Mouse (Mus musculus) CH12.LX (cell line): ENCODE results near the gene Fthl17e. TPM values are rescaled to one million over a fixed set of nuclear protein-coding genes. Genes with fewer than 3 reads are reported as not detected.
A peak's percentile ranks its signal among the peaks of the same experiment; 100 is the strongest.
"Not testable (repeated sequence)": the region's sequence is repeated elsewhere in the genome, so short reads cannot be mapped to it uniquely, and the experiment has no call there.

Source experiments
- DNase-seq: peaks from one replicate; pipeline ENCODE4 v3.0.0-alpha.2; 2013; ENCODE audit errors: extremely low read depth
- H3K27ac ChIP-seq: 2 replicates; pipeline ENCODE4 v1.5.1; 2012; ENCODE audit warnings: low read depth, mild to moderate bottlenecking, control low read depth, moderate library complexity; ENCODE audit not compliant: insufficient read depth
- H3K27me3 ChIP-seq: replicated peaks from 2 replicates; pipeline ENCODE3; 2012; ENCODE audit warnings: inconsistent platforms
- H3K36me3 ChIP-seq, 2 experiments: replicated peaks in 1 of 2; 2 replicates each; pipeline versions ENCODE3 to v1.6.1; 2012; ENCODE audit warnings: inconsistent platforms in 1 of 2, low read length in 1 of 2, mild to moderate bottlenecking in 1 of 2, mixed read lengths in 1 of 2, moderate library complexity in 1 of 2; ENCODE audit not compliant: control insufficient read depth in 1 of 2, insufficient read depth in 1 of 2
- H3K4me1 ChIP-seq, 2 experiments: 2 replicates each; pipeline ENCODE4 v1.6.1; 2012; ENCODE audit warnings: inconsistent platforms in 1 of 2, moderate library complexity in 1 of 2; ENCODE audit not compliant: insufficient read depth in 2 of 2, control insufficient read depth in 1 of 2
- H3K4me2 ChIP-seq: 2 replicates; pipeline ENCODE4 v1.6.1; 2012; ENCODE audit warnings: low read depth, mild to moderate bottlenecking, control low read depth; ENCODE audit not compliant: poor library complexity, insufficient read depth, severe bottlenecking
- H3K4me3 ChIP-seq, 3 experiments: fragments of 150-350 bp in 1 of 3; sonication (generic) in 1 of 3; replicated peaks in 1 of 3; 2 replicates each; pipeline versions ENCODE3 to v1.5.1; 2011 to 2012; ENCODE audit warnings: low read depth in 2 of 3, low read length in 2 of 3, mild to moderate bottlenecking in 2 of 3, moderate library complexity in 2 of 3, control low read depth in 1 of 3, improper control_type of control experiment in 1 of 3, inconsistent platforms in 1 of 3, mixed read lengths in 1 of 3; ENCODE audit not compliant: poor library complexity in 1 of 3
- H3K79me2 ChIP-seq: replicated peaks from 2 replicates; pipeline ENCODE4 v1.6.1; 2012; ENCODE audit warnings: mild to moderate bottlenecking, moderate library complexity; ENCODE audit not compliant: control insufficient read depth, poor library complexity, insufficient read depth, severe bottlenecking; ENCODE audit errors: extremely low read depth
- H3K9ac ChIP-seq: 2 replicates; pipeline ENCODE4 v1.6.1; 2012; ENCODE audit warnings: low read depth, mild to moderate bottlenecking, control low read depth, moderate library complexity; ENCODE audit not compliant: insufficient read depth
- H3K9me3 ChIP-seq: replicated peaks from 2 replicates; pipeline ENCODE3; 2012; ENCODE audit warnings: low read length, inconsistent platforms, mixed read lengths
- CTCF ChIP-seq, 2 experiments: IDR thresholded peaks in 1 of 2; conservative IDR thresholded peaks in 1 of 2; 2 replicates each; pipeline ENCODE4 v1.5.1; 2011 to 2012; ENCODE audit warnings: low read depth in 2 of 2, low read length in 2 of 2, improper control_type of control experiment in 1 of 2, inconsistent platforms in 1 of 2, mild to moderate bottlenecking in 1 of 2, moderate library complexity in 1 of 2
- RAD21 ChIP-seq: IDR thresholded peaks from 2 replicates; pipeline ENCODE4 v1.6.1; 2011; ENCODE audit warnings: low read depth, mild to moderate bottlenecking, low read length, improper control_type of control experiment, moderate library complexity
- SMC3 ChIP-seq: IDR thresholded peaks from 2 replicates; pipeline ENCODE4 v1.6.1; 2011; ENCODE audit warnings: low read depth, low read length, improper control_type of control experiment
- dilution Hi-C: fragments of 300-500 bp; cut with MboI; formaldehyde crosslinking; loops from 2 replicates; pipeline ENCODE4 v1.14.3; 2020; ENCODE audit warnings: low sequenced_read_pairs; ENCODE audit not compliant: extremely low pct_unique_long_range_greater_than_20kb, extremely low pct_ligation_motif_present
- in situ Hi-C: fragments of 300-500 bp; cut with MboI; formaldehyde crosslinking; loops from 3 replicates; pipeline ENCODE4 v1.14.3; 2019; ENCODE audit warnings: low sequenced_read_pairs, low pct_ligation_motif_present, low pct_unique_long_range_greater_than_20kb, mixed read lengths
- polyA plus RNA-seq: library from polyadenylated mRNA; unstranded; fragments of >175 nt; gene quantifications from 2 replicates; pipeline ENCODE4 v1.2.1, GENCODE M21; 2012; ENCODE audit warnings: low read depth; ENCODE audit not compliant: insufficient read length
- total RNA-seq, 2 experiments: library from RNA; depleted of rRNA; stranded (reverse); fragments of 300-350 nt in 1 of 2; fragments of >200 nt in 1 of 2; gene quantifications; 2 replicates each; pipeline ENCODE4 v1.2.3; 2012 to 2014

The Fthl17e gene
- total and polyA plus RNA-seq, 3 experiments = not detected

- peak; percentile 6 for DNase-seq
- H3K4me1 ChIP-seq, H3K79me2 ChIP-seq, H3K4me2 ChIP-seq, H3K27ac ChIP-seq, H3K9ac ChIP-seq, in situ Hi-C loops, H3K9me3 ChIP-seq, H3K4me3 ChIP-seq, dilution Hi-C loops, H3K27me3 ChIP-seq, H3K36me3 ChIP-seq: not testable (repeated sequence)
- TF ChIP-seq RAD21 (peak; percentile 10), SMC3 (0 out of 2 replicates have a peak, but pooled peaks have one; percentile 14), CTCF (conservative IDR thresholded peaks at IDR 0.05 in 1 of 2, IDR thresholded peaks at IDR 0.05 in 1 of 2; ENCODE audit: low read depth in 2 of 2, low read length in 2 of 2) (peak in 1 of 2 experiments; percentile 55; a peak in 2 of 4 replicates)
Measured at GRCm38 (mm10) chrX:9077699-9078098, 44.4 kb downstream of the Fthl17e start.

Other genes with a start within 250 kb of the Fthl17e start
- gene Ssxb5, start 229.8 kb upstream of the Fthl17e start, total RNA-seq (2012; rRNA removed) = not detected in 2 replicates
- not detected in 2 replicates for gene Ssxb5, start 229.8 kb upstream of the Fthl17e start, total RNA-seq (2014; rRNA removed)
- gene Ssxb5, start 229.8 kb upstream of the Fthl17e start, polyA plus RNA-seq = not detected in 2 replicates
- not detected in 2 replicates for gene Gm6592, start 189.5 kb upstream of the Fthl17e start, total RNA-seq (2012; rRNA removed)
- not detected in 2 replicates for gene Gm6592, start 189.5 kb upstream of the Fthl17e start, total RNA-seq (2014; rRNA removed)
- gene Gm6592, start 189.5 kb upstream of the Fthl17e start, polyA plus RNA-seq = not detected in 2 replicates
- gene Gm5751, start 159.2 kb upstream of the Fthl17e start, total RNA-seq (2012; rRNA removed) = 0.38 and 0.51 TPM in 2 replicates
- not detected in 2 replicates for gene Gm5751, start 159.2 kb upstream of the Fthl17e start, total RNA-seq (2014; rRNA removed)
- 0.59 TPM in 1 of 2 replicates, not detected in the other for gene Gm5751, start 159.2 kb upstream of the Fthl17e start, polyA plus RNA-seq
- gene B630019K06Rik, start 141.1 kb upstream of the Fthl17e start, total RNA-seq (2012; rRNA removed) = not detected in 2 replicates
- 0.08 TPM in 1 of 2 replicates, not detected in the other for gene B630019K06Rik, start 141.1 kb upstream of the Fthl17e start, total RNA-seq (2014; rRNA removed)
- gene B630019K06Rik, start 141.1 kb upstream of the Fthl17e start, polyA plus RNA-seq = 0.11 TPM in 1 of 2 replicates, not detected in the other
- not detected in 2 replicates for gene Fthl17b, start 70.5 kb upstream of the Fthl17e start, total RNA-seq (2012; rRNA removed)
- not detected in 2 replicates for gene Fthl17b, start 70.5 kb upstream of the Fthl17e start, total RNA-seq (2014; rRNA removed)
- not detected in 2 replicates for gene Fthl17b, start 70.5 kb upstream of the Fthl17e start, polyA plus RNA-seq
- not detected in 2 replicates for gene Fthl17c, start 56.9 kb upstream of the Fthl17e start, total RNA-seq (2012; rRNA removed)
- not detected in 2 replicates for gene Fthl17c, start 56.9 kb upstream of the Fthl17e start, total RNA-seq (2014; rRNA removed)
- gene Fthl17c, start 56.9 kb upstream of the Fthl17e start, polyA plus RNA-seq = not detected in 2 replicates
- gene Fthl17d, start 46.7 kb upstream of the Fthl17e start, total RNA-seq (2012; rRNA removed) = 0.21 TPM in 1 of 2 replicates, not detected in the other
- gene Fthl17d, start 46.7 kb upstream of the Fthl17e start, total RNA-seq (2014; rRNA removed) = not detected in 2 replicates
- not detected in 2 replicates for gene Fthl17d, start 46.7 kb upstream of the Fthl17e start, polyA plus RNA-seq
- gene Fthl17f, start 29.5 kb downstream of the Fthl17e start, total RNA-seq (2012; rRNA removed) = not detected in 2 replicates
- gene Fthl17f, start 29.5 kb downstream of the Fthl17e start, total RNA-seq (2014; rRNA removed) = not detected in 2 replicates
- not detected in 2 replicates for gene Fthl17f, start 29.5 kb downstream of the Fthl17e start, polyA plus RNA-seq
- gene 4930402K13Rik, start 71.1 kb downstream of the Fthl17e start, total RNA-seq (2012; rRNA removed) = not detected in 2 replicates
- gene 4930402K13Rik, start 71.1 kb downstream of the Fthl17e start, total RNA-seq (2014; rRNA removed) = not detected in 2 replicates
- not detected in 2 replicates for gene 4930402K13Rik, start 71.1 kb downstream of the Fthl17e start, polyA plus RNA-seq
- gene Lancl3, start 166.4 kb downstream of the Fthl17e start, total RNA-seq (2012; rRNA removed) = not detected in 2 replicates
- not detected in 2 replicates for gene Lancl3, start 166.4 kb downstream of the Fthl17e start, total RNA-seq (2014; rRNA removed)
- gene Lancl3, start 166.4 kb downstream of the Fthl17e start, polyA plus RNA-seq = 0.07 TPM in 1 of 2 replicates, not detected in the other
- not detected in 2 replicates for gene Gm14862, start 223.4 kb downstream of the Fthl17e start, total RNA-seq (2012; rRNA removed)
- not detected in 2 replicates for gene Gm14862, start 223.4 kb downstream of the Fthl17e start, total RNA-seq (2014; rRNA removed)
- not detected in 2 replicates for gene Gm14862, start 223.4 kb downstream of the Fthl17e start, polyA plus RNA-seq
- 0.68 and 0.88 TPM in 2 replicates for gene Xk, start 239.3 kb downstream of the Fthl17e start, total RNA-seq (2012; rRNA removed)
- gene Xk, start 239.3 kb downstream of the Fthl17e start, total RNA-seq (2014; rRNA removed) = 0.05 and 0.08 TPM in 2 replicates
- gene Xk, start 239.3 kb downstream of the Fthl17e start, polyA plus RNA-seq = 0.35 and 0.44 TPM in 2 replicates